Mouse (Mus musculus): ENCODE results near the gene Rhox12. TPM values are rescaled to one million over a fixed set of nuclear protein-coding genes. Genes with fewer than 3 reads are reported as not detected.

Rhox12 gene
- polyA plus RNA-seq (2012; rRNA removed), result not detected in 2 replicates

GRCm38 (mm10) chrX:38110807-38111206 lies at the start of gene Rhox12:
TSS of gene Rhox12 (minus strand) at chrX:38110907.

DNA sequence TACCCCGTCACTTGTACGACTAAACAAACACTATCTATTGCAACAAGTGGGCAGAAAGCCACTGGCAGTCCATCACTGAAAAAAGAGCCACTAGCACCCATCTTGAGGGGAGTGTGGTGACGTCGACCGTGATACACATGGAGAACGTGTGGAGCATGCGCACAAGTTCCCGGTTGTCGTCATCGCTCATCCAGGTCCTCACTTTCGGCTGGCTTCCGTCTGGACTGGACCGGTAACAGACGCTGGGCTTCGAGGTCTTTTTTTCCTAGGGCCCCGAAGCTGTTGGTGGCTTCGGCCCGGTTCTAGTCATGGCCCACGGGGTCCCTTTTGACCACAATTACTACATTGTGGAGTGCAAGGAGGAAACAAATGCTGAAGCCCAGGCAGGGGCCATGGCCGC lies 10.3 kb upstream of the Rhox12 start, which contains the start of gene Rhox13:
Rhox13 (plus strand) TSS at position 238 of the 400 bp plus-strand sequence.

GRCm38 (mm10) chrX:38085041-38085440 lies 25.7 kb downstream of the Rhox12 start, which contains the start of gene Rhox11:
TSS of gene Rhox11 (minus strand) at chrX:38085141.

DNA sequence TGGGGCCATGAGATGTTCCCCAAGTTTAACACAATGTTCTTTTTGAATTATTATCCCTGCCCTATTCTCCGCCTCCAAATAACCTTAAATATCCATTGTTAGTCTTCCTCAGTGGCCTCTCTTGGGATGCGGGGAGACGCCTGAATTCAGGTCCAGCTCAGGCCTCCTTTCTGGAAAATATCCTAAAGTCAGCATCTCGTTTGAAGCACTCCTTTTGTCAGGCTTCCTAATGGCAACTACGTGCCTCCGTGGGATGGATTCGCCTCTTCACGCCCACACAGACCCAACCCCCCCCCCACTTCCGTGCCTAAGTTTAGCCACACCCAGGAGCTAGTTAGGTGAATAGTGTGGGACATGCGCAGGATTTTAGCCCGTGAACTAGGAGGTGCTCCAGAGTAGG lies 44.5 kb downstream of the Rhox12 start, which contains the start of gene Rhox10:
Rhox10 (plus strand) TSS at position 301 of the 400 bp plus-strand sequence.

Other genes starting within 250 kb of the Rhox12 start
- not detected in 2 replicates for gene Rhox8, start 232.0 kb downstream of the Rhox12 start, polyA plus RNA-seq (2012; rRNA removed)
- gene Rhox7b, start 213.7 kb downstream of the Rhox12 start, polyA plus RNA-seq (2012; rRNA removed), result not detected in 2 replicates
- gene Rhox9, start 209.1 kb downstream of the Rhox12 start, polyA plus RNA-seq (2012; rRNA removed), result not detected in 2 replicates
- gene Btg1-ps1, start 92.1 kb downstream of the Rhox12 start, polyA plus RNA-seq (2012; rRNA removed), result not detected in 2 replicates
- not detected in 2 replicates for gene Btg1-ps2, start 67.8 kb downstream of the Rhox12 start, polyA plus RNA-seq (2012; rRNA removed)
- not detected in 2 replicates for gene Rhox10, start 44.4 kb downstream of the Rhox12 start, polyA plus RNA-seq (2012; rRNA removed)
- not detected in 2 replicates for gene Rhox11, start 25.8 kb downstream of the Rhox12 start, polyA plus RNA-seq (2012; rRNA removed)
- not detected in 2 replicates for gene Rhox13, start 10.3 kb upstream of the Rhox12 start, polyA plus RNA-seq (2012; rRNA removed)
- 0.19 and 0.35 TPM in 2 replicates for gene Zbtb33, start 78.9 kb upstream of the Rhox12 start, polyA plus RNA-seq (2012; rRNA removed)
- 0.18 and 0.30 TPM in 2 replicates for gene Tmem255a, start 141.5 kb upstream of the Rhox12 start, polyA plus RNA-seq (2012; rRNA removed)
- not detected in 2 replicates for gene Atp1b4, start 205.3 kb upstream of the Rhox12 start, polyA plus RNA-seq (2012; rRNA removed)

Data from stomach, adult 2 months (tissue).